Mouse (Mus musculus): Measurements from ENCODE around the gene Snx25. TPM values are rescaled to one million over a fixed set of nuclear protein-coding genes. Genes with fewer than 3 reads are reported as not detected.

The Snx25 gene
- polyA plus RNA-seq, 1 experiment, result 35.4 TPM

DNA sequence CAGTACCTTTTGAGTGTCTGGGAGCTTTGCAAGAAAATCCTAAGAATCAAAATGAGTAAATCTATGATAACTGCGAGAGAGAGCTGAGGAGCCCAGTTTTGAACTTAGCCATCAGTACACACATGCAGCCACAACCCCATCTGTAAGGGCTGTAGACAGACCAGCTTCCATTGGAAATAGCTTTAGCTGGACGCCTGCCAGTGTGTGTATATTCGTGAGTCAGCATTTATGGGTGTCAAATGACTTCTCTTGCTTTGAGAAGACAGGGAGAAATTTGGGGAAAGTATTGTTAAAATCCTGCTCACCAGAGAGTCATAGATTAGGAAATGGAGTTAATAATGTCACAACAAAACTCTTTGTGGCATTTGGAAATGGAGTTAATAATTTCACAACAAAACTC, 165.3 kb downstream of the Snx25 start:
- 72% methylated on average over 3 of the region's 3 CpGs for WGBS
- DNase-seq, result no peak

More for the DNA sequence above, 165.3 kb downstream of the Snx25 start:
- no peak for TF ChIP-seq POLR2A (IDR thresholded peaks at IDR 0.05; ENCODE audit: borderline replicate concordance, insufficient read depth, low read length)
- no peak for TF ChIP-seq CTCF (IDR thresholded peaks at IDR 0.05; ENCODE audit: borderline replicate concordance, insufficient read depth, low read depth, low read length)
- Histone ChIP-seq H3K27ac (ENCODE audit: insufficient read depth, low read length) (no peak overlapping the region), H3K4me3 (replicated peaks; ENCODE audit: insufficient read depth, low read depth, low read length) (no peak overlapping the region), H3K4me1 (ENCODE audit: control insufficient read depth, insufficient read depth, low read length) (no peaks in the 10 kb centered on the region), H3K27me3 (ENCODE audit: control insufficient read depth, insufficient read depth, low read length) (no peaks in the 10 kb centered on the region)

Other genes with a start within 250 kb of the Snx25 start
- not detected in 2 replicates for gene Ccdc110, start 217.5 kb downstream of the Snx25 start, polyA plus RNA-seq (2012; rRNA removed)
- 5.1 and 6.9 TPM in 2 replicates for gene 1700029J07Rik, start 176.9 kb downstream of the Snx25 start, polyA plus RNA-seq (2012; rRNA removed)
- gene Ufsp2, start 176.6 kb downstream of the Snx25 start, polyA plus RNA-seq (2012; rRNA removed), result 68.1 and 71.4 TPM in 2 replicates
- 0.29 and 0.34 TPM in 2 replicates for gene Lrp2bp, start 152.9 kb downstream of the Snx25 start, polyA plus RNA-seq (2012; rRNA removed)
- gene Ankrd37, start 146.5 kb downstream of the Snx25 start, polyA plus RNA-seq (2012; rRNA removed), result 19.6 and 20.4 TPM in 2 replicates
- 17.4 and 17.5 TPM in 2 replicates for gene Cfap97, start 388 bp downstream of the Snx25 start, polyA plus RNA-seq (2012; rRNA removed)
- gene Slc25a4, start 59.1 kb upstream of the Snx25 start, polyA plus RNA-seq (2012; rRNA removed), result 876 and 917 TPM in 2 replicates
- not detected in 2 replicates for gene Helt, start 142.5 kb upstream of the Snx25 start, polyA plus RNA-seq (2012; rRNA removed)